In genomic region chr1:164864666-164865065, GRCm38 (mm10) we compare ENCODE assay signal across 26 mouse cellular contexts.
"Had no signal": no experiment of that assay in that cellular context is flagged by ENCODE, and none has a peak within 500 bp of the region (broad histone marks: within the 10 kb centered on the region; RNA-seq: fewer than 3 reads in every experiment).

No protein-coding gene starts in this region.

- H3K4me1 ChIP-seq: embryonic facial prominence, embryonic 12.5 days; forebrain, embryonic 12.5 days; forebrain, embryonic 13.5 days; forebrain, embryonic 15.5 days; heart, embryonic 10.5 days had no signal

- ATAC-seq: forebrain, embryonic 13.5 days; forebrain, embryonic 14.5 days; forebrain, embryonic 15.5 days; forebrain, embryonic 16.5 days; forebrain, postnatal 0 days had no signal

- H3K9me3 ChIP-seq: embryonic facial prominence, embryonic 10.5 days; embryonic facial prominence, embryonic 12.5 days; embryonic facial prominence, embryonic 13.5 days; embryonic facial prominence, embryonic 15.5 days; forebrain, embryonic 10.5 days; forebrain, embryonic 12.5 days; forebrain, embryonic 13.5 days; forebrain, embryonic 15.5 days; heart, embryonic 10.5 days had no signal

- H3K4me2 ChIP-seq: embryonic facial prominence, embryonic 12.5 days; embryonic facial prominence, embryonic 13.5 days; embryonic facial prominence, embryonic 15.5 days; forebrain, embryonic 12.5 days; forebrain, embryonic 13.5 days; forebrain, embryonic 15.5 days; heart, embryonic 11.5 days had no signal

- H3K36me3 ChIP-seq: embryonic facial prominence, embryonic 10.5 days; embryonic facial prominence, embryonic 12.5 days; embryonic facial prominence, embryonic 13.5 days; embryonic facial prominence, embryonic 15.5 days; forebrain, embryonic 10.5 days; forebrain, embryonic 12.5 days; forebrain, embryonic 15.5 days; heart, embryonic 10.5 days had no signal

- H3K9ac ChIP-seq: embryonic facial prominence, embryonic 12.5 days; embryonic facial prominence, embryonic 13.5 days; embryonic facial prominence, embryonic 15.5 days; forebrain, embryonic 12.5 days; forebrain, embryonic 13.5 days; forebrain, embryonic 15.5 days; forebrain, postnatal 0 days had no signal

- H3K4me3 ChIP-seq: embryonic facial prominence, embryonic 10.5 days; embryonic facial prominence, embryonic 12.5 days; embryonic facial prominence, embryonic 13.5 days; embryonic facial prominence, embryonic 15.5 days; erythroblast, embryonic 14.5 days; forebrain, embryonic 10.5 days; forebrain, embryonic 12.5 days; forebrain, embryonic 13.5 days; forebrain, embryonic 15.5 days; gastrocnemius, adult 2 months; heart, embryonic 10.5 days had no signal

- H3K27me3 ChIP-seq: embryonic facial prominence, embryonic 12.5 days; embryonic facial prominence, embryonic 13.5 days; embryonic facial prominence, embryonic 15.5 days; forebrain, embryonic 12.5 days; forebrain, embryonic 13.5 days; forebrain, embryonic 15.5 days had no signal

- H3K27ac ChIP-seq: embryonic facial prominence, embryonic 10.5 days; embryonic facial prominence, embryonic 12.5 days; embryonic facial prominence, embryonic 13.5 days; embryonic facial prominence, embryonic 15.5 days; forebrain, embryonic 10.5 days; forebrain, embryonic 12.5 days; forebrain, embryonic 13.5 days; forebrain, embryonic 15.5 days; gastrocnemius, adult 2 months; heart, embryonic 10.5 days had no signal

- DNase-seq: cerebellum, adult 9-11 months; cerebellum, postnatal 10 days; cerebellum, postnatal 14 days; cerebellum, postnatal 25 days; cerebellum, postnatal 36 days; embryo, embryonic 11 days; forebrain, postnatal 0 days; gastrocnemius, adult 2 months; gastrocnemius, postnatal 10 days; gastrocnemius, postnatal 14 days; gastrocnemius, postnatal 25 days; gastrocnemius, postnatal 36 days; heart, adult 18-20 months had no signal
